Mouse (Mus musculus): ENCODE measurements around the gene Btnl2. TPM values are rescaled to one million over a fixed set of nuclear protein-coding genes. Genes with fewer than 3 reads are reported as not detected.

Btnl2 gene
- total and polyA plus RNA-seq, 3 experiments = 1.1 to 4.8 (median 2.0) TPM

- peaks cover 21% of the 10 kb centered on the region for H3K79me2 ChIP-seq (replicated peaks; ENCODE audit: control insufficient read depth, extremely low read depth, insufficient read depth, poor library complexity, severe bottlenecking)
- in situ Hi-C loops (cut with MboI; ENCODE audit: low pct_ligation_motif_present, low pct_unique_long_range_greater_than_20kb, low sequenced_read_pairs) = loop anchor here (5.0 kb wide), 1 partner anchor 98 kb away; no protein-coding TSS in a partner anchor
- peak; percentile 30; the same call in 1 of the 2 replicates for TF ChIP-seq MAX (IDR thresholded peaks at IDR 0.05; ENCODE audit: low read length)
- TF ChIP-seq CHD1 (IDR thresholded peaks at IDR 0.05; ENCODE audit: low read depth, low read length) = peak; percentile 64; the same call in 1 of the 2 replicates
- 0 out of 2 replicates have a peak, but pooled peaks have one; percentile 19 for TF ChIP-seq MAFK (IDR thresholded peaks at IDR 0.05; ENCODE audit: insufficient replicate concordance, low read length)
- 0 out of 2 replicates have a peak, but pooled peaks have one; percentile 27 for TF ChIP-seq MYC (IDR thresholded peaks at IDR 0.05; ENCODE audit: low read depth, low read length)
- TF ChIP-seq ETS1 (conservative IDR thresholded peaks at IDR 0.05; ENCODE audit: low read depth, low read length) = no peak; the same call in 1 of the 2 replicates
- TF ChIP-seq POLR2A (IDR thresholded peaks at IDR 0.05; ENCODE audit: low read depth, low read length) = peak; percentile 38; the same call in 1 of the 2 replicates
- TF ChIP-seq CHD2 (IDR thresholded peaks at IDR 0.05; ENCODE audit: low read length) = peak; percentile 53; the same call in 1 of the 2 replicates
- TF ChIP-seq BHLHE40 (IDR thresholded peaks at IDR 0.05; ENCODE audit: low read depth, low read length) = peak; percentile 57
- TF ChIP-seq RAD21 (IDR thresholded peaks at IDR 0.05; ENCODE audit: low read depth, low read length) = no peak
- TF ChIP-seq UBTF (IDR thresholded peaks at IDR 0.05; ENCODE audit: low read depth, low read length) = 0 out of 2 replicates have a peak, but pooled peaks have one; percentile 29
- TF ChIP-seq MXI1 (IDR thresholded peaks at IDR 0.05; ENCODE audit: low read depth, low read length) = peak; percentile 36; the same call in 1 of the 2 replicates
- TF ChIP-seq GABPA (IDR thresholded peaks at IDR 0.05; ENCODE audit: insufficient replicate concordance, low read depth, low read length) = no peak
- peaks cover 22 to 63% of the 10 kb centered on the region in 2 experiments for H3K4me1 ChIP-seq (ENCODE audit: control insufficient read depth in 1 of 2, insufficient read depth in 2 of 2)
- dilution Hi-C loops (cut with MboI; ENCODE audit: extremely low pct_ligation_motif_present, extremely low pct_unique_long_range_greater_than_20kb, low sequenced_read_pairs) = no loop called here
- H3K9me3 ChIP-seq (replicated peaks; ENCODE audit: low read length) = no peaks in the 10 kb centered on the region
- H3K4me2 ChIP-seq (ENCODE audit: insufficient read depth, low read depth, poor library complexity, severe bottlenecking) = peak overlapping the region; percentile 82
- peaks cover 22 to 60% of the 10 kb centered on the region in 2 experiments for H3K36me3 ChIP-seq (replicated peaks in 1 of 2; ENCODE audit: control insufficient read depth in 1 of 2, insufficient read depth in 1 of 2, low read length in 1 of 2)
- peak overlapping the region; percentile 47; the same call in 1 of the 2 replicates for H3K9ac ChIP-seq (ENCODE audit: insufficient read depth, low read depth)
- DNase-seq (ENCODE audit: extremely low read depth) = no peak
- H3K4me3 ChIP-seq (replicated peaks in 1 of 3; ENCODE audit: low read depth in 2 of 3, low read length in 2 of 3, poor library complexity in 1 of 3) = peak overlapping the region; percentile 52 to 76 (median 58)
- peak overlapping the region; percentile 25; the same call in 1 of the 2 replicates for H3K27ac ChIP-seq (ENCODE audit: insufficient read depth, low read depth)
- H3K27me3 ChIP-seq (replicated peaks) = no peaks in the 10 kb centered on the region
Observed at GRCm38 (mm10) chr17:34344882-34345281, 9.7 kb upstream of the Btnl2 start.

- in situ Hi-C loops (cut with MboI; ENCODE audit: low pct_ligation_motif_present, low pct_unique_long_range_greater_than_20kb, low sequenced_read_pairs) (loop anchor here (5.0 kb wide), 1 partner anchor 98 kb away; no protein-coding TSS in a partner anchor), dilution Hi-C loops (cut with MboI; ENCODE audit: extremely low pct_ligation_motif_present, extremely low pct_unique_long_range_greater_than_20kb, low sequenced_read_pairs) (no loop called here)
- H3K4me3 ChIP-seq (replicated peaks in 1 of 3; ENCODE audit: low read depth in 2 of 3, low read length in 2 of 3, poor library complexity in 1 of 3) = peak overlapping the region; percentile 52 to 76 (median 58)
- H3K9me3 ChIP-seq (replicated peaks; ENCODE audit: low read length) = no peaks in the 10 kb centered on the region
- H3K27ac ChIP-seq (ENCODE audit: insufficient read depth, low read depth) = peak overlapping the region; percentile 65
- H3K27me3 ChIP-seq (replicated peaks) = no peaks in the 10 kb centered on the region
- no peak for DNase-seq (ENCODE audit: extremely low read depth)
- peak overlapping the region; percentile 47 for H3K9ac ChIP-seq (ENCODE audit: insufficient read depth, low read depth)
- peaks cover 21% of the 10 kb centered on the region for H3K79me2 ChIP-seq (replicated peaks; ENCODE audit: control insufficient read depth, extremely low read depth, insufficient read depth, poor library complexity, severe bottlenecking)
- H3K4me1 ChIP-seq (ENCODE audit: control insufficient read depth in 1 of 2, insufficient read depth in 2 of 2) = peaks cover 22 to 60% of the 10 kb centered on the region in 2 experiments
- peaks cover 22 to 56% of the 10 kb centered on the region in 2 experiments for H3K36me3 ChIP-seq (replicated peaks in 1 of 2; ENCODE audit: control insufficient read depth in 1 of 2, insufficient read depth in 1 of 2, low read length in 1 of 2)
- H3K4me2 ChIP-seq (ENCODE audit: insufficient read depth, low read depth, poor library complexity, severe bottlenecking) = peak overlapping the region; percentile 82
- TF ChIP-seq MXI1 (IDR thresholded peaks at IDR 0.05; ENCODE audit: low read depth, low read length) (no peak), TBP (conservative IDR thresholded peaks at IDR 0.05; ENCODE audit: low read depth, low read length) (no peak), NELFE (IDR thresholded peaks at IDR 0.05; ENCODE audit: low read depth, low read length) (no peak), USF2 (conservative IDR thresholded peaks at IDR 0.05; ENCODE audit: low read depth, low read length) (no peak), RCOR1 (conservative IDR thresholded peaks at IDR 0.05; ENCODE audit: low read depth, low read length) (no peak), ZC3H11A (IDR thresholded peaks at IDR 0.05; ENCODE audit: low read depth, low read length) (no peak), UBTF (IDR thresholded peaks at IDR 0.05; ENCODE audit: low read depth, low read length) (no peak), MEF2A (IDR thresholded peaks at IDR 0.05; ENCODE audit: borderline replicate concordance, low read depth, low read length) (no peak), SMC3 (IDR thresholded peaks at IDR 0.05; ENCODE audit: low read depth, low read length) (no peak), GABPA (IDR thresholded peaks at IDR 0.05; ENCODE audit: insufficient replicate concordance, low read depth, low read length) (no peak), PAX5 (IDR thresholded peaks at IDR 0.05; ENCODE audit: low read length) (no peak), KAT2A (IDR thresholded peaks at IDR 0.05; ENCODE audit: insufficient replicate concordance, low read length) (no peak), USF1 (IDR thresholded peaks at IDR 0.05; ENCODE audit: low read depth, low read length) (no peak), TCF12 (IDR thresholded peaks at IDR 0.05; ENCODE audit: low read depth, low read length) (no peak), MAX (IDR thresholded peaks at IDR 0.05; ENCODE audit: low read length) (no peak), SIN3A (IDR thresholded peaks at IDR 0.05; ENCODE audit: low read length) (no peak), POLR2A (IDR thresholded peaks at IDR 0.05; ENCODE audit: low read depth, low read length) (no peak)
Observed at GRCm38 (mm10) chr17:34345486-34345885, 9.1 kb upstream of the Btnl2 start.
